Mouse (Mus musculus) liver, postnatal 0 days (tissue): Measurements from ENCODE around the gene Copg1.

Experiments
- CTCF ChIP-seq: sonication (generic); IDR thresholded peaks from 2 replicates; pipeline ENCODE4 v1.5.1; 2016; ENCODE audit warnings: antibody characterized with exemption, low read depth
- EP300 ChIP-seq: IDR thresholded peaks from 2 replicates; pipeline ENCODE4 v1.6.1; 2016; ENCODE audit warnings: antibody characterized with exemption, low read depth, mild to moderate bottlenecking

DNA sequence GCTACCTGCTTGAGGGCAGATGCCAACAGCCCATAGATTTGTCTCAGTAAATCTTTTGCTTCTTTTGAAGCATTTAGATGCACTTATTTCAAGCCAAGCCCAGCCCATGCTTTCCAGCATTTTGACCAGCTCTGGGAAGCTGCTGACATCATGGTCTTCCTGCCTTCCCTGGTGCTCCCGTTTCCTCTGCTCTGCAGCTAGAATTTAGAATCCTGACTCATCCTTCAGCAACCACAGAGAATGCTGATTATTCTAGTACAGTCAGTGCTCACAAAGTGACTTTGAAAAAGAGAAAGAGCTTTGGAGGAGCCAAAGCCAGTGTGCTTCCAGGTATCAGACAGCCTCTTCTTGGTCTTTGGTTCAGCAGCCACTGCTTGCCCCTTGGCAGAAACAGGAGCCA, 30.5 kb upstream of the Copg1 start:
- TF ChIP-seq CTCF (no peak), EP300 (no peak)
